Mouse (Mus musculus) hindbrain, embryonic 13.5 days (tissue): ENCODE measurements around the gene Cntn5. TPM values are rescaled to one million over a fixed set of nuclear protein-coding genes. Genes with fewer than 3 reads are reported as not detected.
A peak's percentile ranks its signal among the peaks of the same experiment; 100 is the strongest.

ENCODE experiments used
- ATAC-seq: fragments of 200-750 bp; cut with Nextera tagmentation; 2 replicates; pipeline ENCODE4 v1.8.0; 2017; ENCODE audit warnings: moderate TSS enrichment; ENCODE audit not compliant: low FRiP score
- H3K27ac ChIP-seq: fragments of 300-500 bp; sonication (generic); 2 replicates; pipeline ENCODE4 v1.5.1; 2015; ENCODE audit warnings: inconsistent platforms, mild to moderate bottlenecking, moderate library complexity
- H3K27me3 ChIP-seq: fragments of 300-500 bp; sonication (generic); 2 replicates; pipeline ENCODE4 v1.6.1; 2015; ENCODE audit warnings: mild to moderate bottlenecking, inconsistent platforms
- H3K36me3 ChIP-seq: fragments of 300-500 bp; sonication (generic); 2 replicates; pipeline ENCODE4 v1.6.1; 2015; ENCODE audit warnings: mild to moderate bottlenecking, inconsistent platforms
- H3K4me1 ChIP-seq: fragments of 300-500 bp; sonication (generic); replicated peaks from 2 replicates; pipeline ENCODE4 v1.6.1; 2015; ENCODE audit warnings: inconsistent platforms
- H3K4me2 ChIP-seq: fragments of 300-500 bp; sonication (generic); 2 replicates; pipeline ENCODE4 v1.6.1; 2015; ENCODE audit warnings: inconsistent platforms, mild to moderate bottlenecking, moderate library complexity
- H3K4me3 ChIP-seq: fragments of 300-500 bp; sonication (generic); 2 replicates; pipeline ENCODE4 v1.5.1; 2015; ENCODE audit warnings: mild to moderate bottlenecking, inconsistent platforms
- H3K9ac ChIP-seq: fragments of 300-500 bp; sonication (generic); 2 replicates; pipeline ENCODE4 v1.6.1; 2015; ENCODE audit warnings: mild to moderate bottlenecking, inconsistent platforms
- H3K9me3 ChIP-seq: fragments of 300-500 bp; sonication (generic); 2 replicates; pipeline ENCODE4 v1.6.1; 2016; ENCODE audit warnings: inconsistent platforms
- WGBS: fragments of 180-500 bp; shearing (Covaris S2); methylation state at CpG from one replicate; pipeline ENCODE4 v1.1.7; 2015; 5-methylcytosine and 5-hydroxymethylcytosine counted together
- microRNA-seq: library from miRNA; unstranded; fragments of <30 nt; microRNA quantifications from one replicate; pipeline ENCODE4, GENCODE M21; 2016
- polyA plus RNA-seq: library from polyadenylated mRNA; unstranded; fragments of >200 nt; fragmentation: Nextera tagmentation; extraction: Ambion mirVana; gene quantifications from 2 replicates; pipeline ENCODE4 v1.2.1, GENCODE M21; 2015

The Cntn5 gene
- polyA plus RNA-seq, 1 experiment from 2014 or later = 14.7 TPM

DNA sequence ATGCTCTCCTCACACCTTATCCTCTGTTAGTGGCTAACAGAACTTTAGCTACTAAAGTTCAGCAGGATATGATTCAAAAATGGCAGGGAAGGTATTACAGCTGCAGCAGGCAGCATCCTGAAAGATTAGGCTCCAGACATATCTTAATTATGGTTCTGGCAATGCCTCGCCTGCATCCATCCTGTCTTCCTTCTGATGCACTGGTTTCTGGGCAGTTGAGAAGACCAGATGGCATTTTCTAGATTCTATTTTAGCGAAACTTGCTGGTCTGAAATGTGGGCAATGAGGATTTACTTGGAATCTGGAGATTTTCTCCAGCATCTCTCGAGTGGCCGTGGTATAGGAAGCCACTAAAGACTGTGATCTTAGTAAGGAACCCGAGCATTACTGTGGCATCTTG, 1230.0 kb downstream of the Cntn5 start:
- 90% methylated on average over 5 of the region's 5 CpGs for WGBS

DNA sequence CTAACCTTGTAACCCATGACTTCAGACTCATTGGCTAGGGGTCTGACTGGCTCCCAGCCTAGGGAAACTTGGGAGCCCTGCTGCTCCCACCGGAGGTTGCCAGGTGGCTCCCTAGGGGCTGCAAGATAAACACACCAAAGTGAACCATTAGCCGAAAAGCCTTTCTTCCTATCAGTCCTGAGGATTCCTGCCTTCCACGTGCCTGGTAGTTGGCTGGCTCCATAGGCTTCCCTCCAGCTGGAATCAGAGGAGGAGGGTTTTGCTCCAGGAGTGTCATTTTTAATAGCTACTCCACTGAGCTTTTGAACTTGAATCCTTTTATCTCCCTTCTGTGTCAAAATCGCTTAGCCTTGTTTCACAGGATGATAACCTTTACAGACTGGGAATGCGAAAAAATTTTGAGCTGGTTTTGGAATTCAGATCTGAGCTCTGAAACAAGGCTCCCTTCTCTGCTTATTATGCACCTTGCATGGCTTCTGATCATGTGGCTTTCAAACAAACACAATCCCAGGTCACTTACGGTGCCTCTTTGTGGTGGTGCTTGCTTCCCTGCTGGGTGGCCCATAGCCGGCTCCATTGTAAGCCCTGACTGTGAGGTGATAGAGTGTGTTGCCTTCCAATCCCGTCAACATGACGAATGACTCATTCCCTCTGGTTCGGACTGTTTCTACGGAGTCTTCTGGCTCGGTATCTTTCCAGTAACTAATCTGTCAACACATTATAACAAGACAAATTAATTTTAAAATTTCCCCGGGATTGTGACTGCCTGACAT, 1231.1 kb downstream of the Cntn5 start:
- Histone ChIP-seq H3K27me3 (peaks cover 4% of the 10 kb centered on the region; the same call in 1 of the 2 replicates), H3K4me3 (no peak overlapping the region), H3K27ac (no peak overlapping the region), H3K4me2 (peak overlapping the region; percentile 19; the same call in 1 of the 2 replicates), H3K4me1 (peaks cover 11% of the 10 kb centered on the region), H3K36me3 (no peaks in the 10 kb centered on the region), H3K9me3 (no peaks in the 10 kb centered on the region), H3K9ac (no peak overlapping the region)
- ATAC-seq = peak; percentile 87
- 6% methylated on average over 13 of the region's 13 CpGs for WGBS

More for the DNA sequence above, 1230.0 kb downstream of the Cntn5 start:
- H3K4me2 ChIP-seq = no peak overlapping the region
- peaks cover 4% of the 10 kb centered on the region; the same call in 1 of the 2 replicates for H3K27me3 ChIP-seq
- H3K27ac ChIP-seq = no peak overlapping the region
- H3K9me3 ChIP-seq = no peaks in the 10 kb centered on the region
- ATAC-seq = no peak
- no peak overlapping the region for H3K4me3 ChIP-seq
- no peaks in the 10 kb centered on the region for H3K36me3 ChIP-seq
- H3K4me1 ChIP-seq = peaks cover 11% of the 10 kb centered on the region
- H3K9ac ChIP-seq = no peak overlapping the region

DNA sequence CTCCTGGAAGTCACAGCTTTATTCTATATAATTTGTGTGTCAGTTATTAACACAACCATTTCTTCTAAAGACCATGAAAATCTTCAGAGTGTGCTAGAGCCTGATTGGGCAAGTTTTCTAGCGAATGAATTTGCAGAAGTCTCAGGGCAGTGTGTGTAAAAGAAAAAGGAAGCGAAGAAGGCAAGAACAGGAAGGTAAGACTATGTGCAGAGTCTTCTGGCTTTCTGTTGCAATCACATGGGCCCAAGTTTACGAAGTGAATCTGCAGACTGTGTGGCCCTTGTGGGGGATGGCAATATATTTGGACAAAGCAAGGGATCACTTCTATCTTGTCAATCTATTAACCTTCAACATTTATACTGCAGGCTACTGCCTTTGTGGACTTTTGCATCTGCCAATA, 1251.1 kb downstream of the Cntn5 start:
- no peaks in the 10 kb centered on the region for H3K27me3 ChIP-seq
- 91% methylated on average over 3 of the region's 3 CpGs for WGBS
- no peak for ATAC-seq
- H3K4me1 ChIP-seq = no peaks in the 10 kb centered on the region
- no peak overlapping the region for H3K4me3 ChIP-seq
- H3K9me3 ChIP-seq = no peaks in the 10 kb centered on the region
- H3K36me3 ChIP-seq = no peaks in the 10 kb centered on the region
- no peak overlapping the region for H3K4me2 ChIP-seq
- no peak overlapping the region for H3K9ac ChIP-seq
- no peak overlapping the region for H3K27ac ChIP-seq

DNA sequence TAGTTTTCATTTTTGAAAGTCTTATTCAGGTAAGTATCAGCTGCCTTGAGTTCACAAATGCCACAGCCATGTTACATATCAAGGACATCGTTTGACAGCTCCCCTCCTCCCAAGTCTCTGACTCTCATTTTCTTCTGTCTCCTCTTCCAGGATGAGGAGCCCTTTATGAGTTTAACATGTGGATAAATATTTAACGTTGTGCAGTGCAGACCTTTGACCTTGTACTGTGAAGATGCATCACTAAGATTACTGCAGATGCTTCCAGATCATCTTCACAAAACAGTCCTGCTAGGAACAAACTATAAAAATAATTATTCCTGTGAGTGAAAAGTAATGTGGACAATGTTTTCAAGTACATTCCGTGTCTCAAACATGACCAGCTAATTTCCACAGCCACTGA, 1257.2 kb downstream of the Cntn5 start:
- Histone ChIP-seq H3K27ac (no peak overlapping the region), H3K9me3 (no peaks in the 10 kb centered on the region), H3K4me2 (no peak overlapping the region), H3K36me3 (no peaks in the 10 kb centered on the region), H3K4me3 (no peak overlapping the region), H3K9ac (no peak overlapping the region), H3K27me3 (no peaks in the 10 kb centered on the region), H3K4me1 (no peaks in the 10 kb centered on the region)
- no peak for ATAC-seq
- 78% methylated on average over 3 of the region's 3 CpGs for WGBS

DNA sequence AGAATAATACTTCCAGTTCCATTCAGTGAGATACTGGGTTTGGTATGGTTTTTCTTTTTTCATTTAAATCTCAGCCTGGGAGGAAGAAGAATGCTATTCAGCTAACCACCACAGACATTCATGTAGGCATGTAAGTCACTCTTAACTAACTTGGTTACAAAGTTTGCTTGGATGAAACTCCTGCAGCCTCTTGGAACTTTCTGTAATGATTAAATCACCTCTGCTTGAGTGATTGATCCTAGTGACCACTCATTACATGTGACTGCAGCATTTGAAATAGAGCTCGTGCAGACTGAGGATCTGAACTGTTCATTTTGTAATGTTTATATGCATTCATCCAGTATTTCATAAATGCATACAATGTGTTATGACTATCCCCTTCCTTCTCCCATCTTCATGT, 1258.3 kb downstream of the Cntn5 start:
- Histone ChIP-seq H3K4me3 (no peak overlapping the region), H3K9ac (no peak overlapping the region), H3K27me3 (no peaks in the 10 kb centered on the region), H3K27ac (no peak overlapping the region), H3K4me2 (no peak overlapping the region), H3K36me3 (no peaks in the 10 kb centered on the region), H3K4me1 (no peaks in the 10 kb centered on the region), H3K9me3 (no peaks in the 10 kb centered on the region)
- 85% methylated on average over 1 of the region's 1 CpGs for WGBS
- no peak for ATAC-seq

Small RNA genes within 50 kb of the gene (microRNA-seq; reads per million reads assigned to microRNA genes)
- not detected for gene Gm24496
- not detected for gene Gm25086
- gene Gm26195 = not detected
- gene Mir6237 = not detected
